Mouse (Mus musculus) forebrain, embryonic 10.5 days (tissue): ENCODE results near the gene Piezo1. TPM values are rescaled to one million over a fixed set of nuclear protein-coding genes. Genes with fewer than 3 reads are reported as not detected.

Experiments used
- DNase-seq: peaks from one replicate; pipeline ENCODE4 v3.0.0-alpha.2; 2017; ENCODE audit warnings: low spot score; ENCODE audit errors: extremely low spot score
- H3K27ac ChIP-seq: fragments of 300-500 bp; sonication (generic); 2 replicates; pipeline ENCODE4 v1.5.1; 2016; ENCODE audit warnings: mild to moderate bottlenecking
- H3K27me3 ChIP-seq: fragments of 300-500 bp; sonication (generic); 2 replicates; pipeline ENCODE4 v1.6.1; 2016; ENCODE audit warnings: mild to moderate bottlenecking; ENCODE audit not compliant: poor library complexity, severe bottlenecking
- H3K36me3 ChIP-seq: fragments of 300-500 bp; sonication (generic); replicated peaks from 2 replicates; pipeline ENCODE4 v1.6.1; 2016; ENCODE audit warnings: mild to moderate bottlenecking, moderate library complexity
- H3K4me1 ChIP-seq: fragments of 300-500 bp; sonication (generic); 2 replicates; pipeline ENCODE4 v1.6.1; 2016
- H3K4me3 ChIP-seq: fragments of 300-500 bp; sonication (generic); 2 replicates; pipeline ENCODE4 v1.5.1; 2016; ENCODE audit warnings: mild to moderate bottlenecking, moderate library complexity
- H3K9me3 ChIP-seq: fragments of 300-500 bp; sonication (generic); 2 replicates; pipeline ENCODE4 v1.6.1; 2016; ENCODE audit warnings: mild to moderate bottlenecking, moderate library complexity
- WGBS: fragments of 180-500 bp; shearing (Covaris S2); methylation state at CpG from one replicate; pipeline ENCODE4 v1.1.7; 2016; 5-methylcytosine and 5-hydroxymethylcytosine counted together
- polyA plus RNA-seq: library from polyadenylated mRNA; unstranded; fragments of >200 nt; fragmentation: Nextera tagmentation; extraction: Ambion mirVana; gene quantifications from 2 replicates; pipeline ENCODE4 v1.2.1, GENCODE M21; 2016

Gene Piezo1
- polyA plus RNA-seq, 1 experiment from 2014 or later = 6.1 TPM

DNA sequence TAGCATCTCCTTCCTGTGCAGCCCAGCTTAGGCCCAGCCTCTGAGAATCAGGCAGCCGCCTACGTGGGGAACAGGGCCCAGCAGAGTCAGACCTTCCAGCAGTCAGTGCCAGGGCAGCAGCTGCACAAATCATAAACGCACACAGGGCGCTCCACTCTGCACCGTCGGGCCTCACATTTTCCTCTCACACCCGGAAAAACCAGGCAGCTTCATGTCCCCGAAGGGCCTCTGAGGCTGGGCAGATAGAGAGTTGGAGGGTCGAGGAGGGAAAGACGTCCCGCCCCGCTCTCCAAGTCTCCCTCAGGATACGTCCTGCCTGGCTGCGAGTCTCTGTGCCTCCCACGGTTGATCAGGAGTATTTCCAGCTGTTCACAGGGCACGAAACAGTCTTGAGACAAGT lies 39.6 kb downstream of the Piezo1 start:
- Histone ChIP-seq H3K27me3 (no peaks in the 10 kb centered on the region), H3K4me1 (peaks cover 4% of the 10 kb centered on the region), H3K9me3 (no peaks in the 10 kb centered on the region), H3K4me3 (no peak overlapping the region), H3K36me3 (peaks cover 1% of the 10 kb centered on the region; the same call in 1 of the 2 replicates), H3K27ac (peak overlapping the region; percentile 1; the same call in 1 of the 2 replicates)
- 88% methylated on average over 16 of the region's 16 CpGs for WGBS
- DNase-seq = no peak

DNA sequence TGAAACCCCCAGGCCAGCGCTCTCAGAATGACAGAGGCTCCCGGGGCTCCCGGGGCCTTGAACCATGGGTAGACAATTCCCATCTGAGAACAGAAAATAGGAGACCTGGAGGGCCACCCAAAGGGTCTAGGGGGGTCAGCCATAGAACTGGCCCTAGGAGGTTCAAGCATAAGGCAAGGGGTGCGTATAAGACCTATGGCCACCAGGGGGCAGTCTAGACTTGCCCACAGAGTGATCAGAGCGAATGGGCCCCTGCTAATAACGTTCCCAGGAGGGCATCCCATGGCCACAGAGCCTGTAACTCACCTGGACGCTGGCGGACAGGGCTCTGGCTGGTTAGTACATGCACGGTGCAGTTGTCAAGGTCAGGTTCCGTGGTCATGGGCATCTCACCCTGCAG lies 50.3 kb downstream of the Piezo1 start:
- peaks cover 38% of the 10 kb centered on the region for H3K36me3 ChIP-seq
- 40% methylated on average over 10 of the region's 10 CpGs for WGBS
- no peaks in the 10 kb centered on the region for H3K9me3 ChIP-seq
- DNase-seq = peak; percentile 78
- H3K27ac ChIP-seq = no peak overlapping the region
- no peaks in the 10 kb centered on the region for H3K27me3 ChIP-seq
- peaks cover 17% of the 10 kb centered on the region; the same call in 1 of the 2 replicates for H3K4me1 ChIP-seq
- H3K4me3 ChIP-seq = no peak overlapping the region

DNA sequence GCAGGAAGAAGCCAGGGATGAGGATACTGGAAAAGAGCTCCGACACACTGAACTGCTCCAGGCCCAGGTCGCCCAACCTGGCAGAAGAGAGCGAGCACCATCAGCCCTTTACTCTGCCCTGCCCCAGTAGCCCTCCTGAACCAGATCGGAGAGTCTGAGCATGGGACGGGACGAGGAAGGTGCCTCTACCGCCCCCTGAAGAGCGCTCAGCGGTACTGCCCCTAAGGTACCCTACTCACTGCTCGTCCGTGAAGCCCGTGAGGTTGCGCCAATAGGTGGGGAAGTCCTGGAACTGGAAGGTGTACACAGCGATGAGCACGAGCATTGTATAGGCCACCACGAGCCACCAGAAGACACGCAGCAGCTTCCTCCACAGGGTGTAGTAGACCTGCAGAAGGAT lies 53.2 kb downstream of the Piezo1 start:
- DNase-seq = no peak
- no peak overlapping the region for H3K4me3 ChIP-seq
- H3K27ac ChIP-seq = no peak overlapping the region
- H3K36me3 ChIP-seq = peaks cover 49% of the 10 kb centered on the region
- WGBS = 70% methylated on average over 17 of the region's 17 CpGs
- peaks cover 8% of the 10 kb centered on the region; the same call in 1 of the 2 replicates for H3K4me1 ChIP-seq
- H3K9me3 ChIP-seq = no peaks in the 10 kb centered on the region
- H3K27me3 ChIP-seq = no peaks in the 10 kb centered on the region

DNA sequence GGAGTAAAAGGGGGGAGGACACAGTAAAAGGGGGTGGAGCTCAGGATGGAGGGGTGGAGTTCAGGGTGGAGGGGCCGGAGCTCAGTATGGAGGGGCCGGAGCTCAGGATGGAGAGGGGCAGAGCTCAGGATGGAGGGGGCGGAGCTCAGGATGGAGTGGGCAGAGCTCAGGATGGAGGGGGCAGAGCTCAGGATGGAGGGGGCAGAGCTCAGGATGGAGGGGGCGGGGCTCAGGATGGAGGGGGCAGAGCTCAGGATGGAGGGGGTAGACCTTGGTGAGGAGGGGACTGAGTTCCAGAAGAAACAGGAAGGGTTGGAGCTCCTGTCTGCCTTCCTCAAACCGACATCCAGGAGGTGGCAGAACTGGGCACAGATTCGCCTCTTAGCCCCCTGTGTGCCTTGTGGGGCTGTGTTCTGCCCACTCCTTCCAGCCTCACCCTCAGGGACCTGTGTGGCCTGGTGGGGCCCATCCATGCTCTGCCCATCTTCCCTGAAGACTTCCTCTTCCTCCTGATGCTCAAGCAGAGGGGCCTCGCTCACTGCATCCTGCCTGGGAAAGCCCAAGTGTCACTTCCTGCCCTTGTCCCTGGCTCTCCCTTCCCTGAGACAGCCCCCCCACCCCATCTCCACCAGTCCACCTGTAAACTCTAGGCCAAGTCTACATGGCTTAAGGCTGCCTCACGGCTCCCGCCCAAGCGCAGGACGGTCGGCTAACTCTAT lies 54.0 kb downstream of the Piezo1 start:
- 89% methylated on average over 12 of the region's 12 CpGs for WGBS
- DNase-seq = no peak
- peaks cover 53% of the 10 kb centered on the region for H3K36me3 ChIP-seq

DNA sequence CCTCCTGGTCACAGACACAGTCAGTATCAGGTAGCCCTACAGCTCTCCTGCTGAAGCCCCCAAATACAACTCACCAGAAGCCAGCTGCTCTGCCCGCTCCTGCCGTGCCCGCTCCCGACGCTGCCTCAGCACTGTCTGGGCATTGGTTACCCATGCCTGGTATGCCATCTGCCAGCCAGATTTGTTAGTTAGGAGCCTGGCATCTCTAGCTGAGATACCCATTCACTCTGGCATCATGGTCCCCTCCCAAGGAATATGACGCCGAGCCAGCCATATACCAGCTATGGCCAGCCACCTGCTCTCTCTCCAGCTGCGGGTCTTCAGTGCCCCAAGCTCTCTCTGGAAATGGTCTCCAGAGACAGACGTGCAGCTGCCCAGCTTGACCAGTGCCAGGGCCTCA lies 62.7 kb downstream of the Piezo1 start:
- no peaks in the 10 kb centered on the region; the same call in 1 of the 2 replicates for H3K9me3 ChIP-seq
- H3K36me3 ChIP-seq = peaks cover 85% of the 10 kb centered on the region
- H3K4me3 ChIP-seq = no peak overlapping the region
- WGBS = 95% methylated on average over 9 of the region's 9 CpGs
- H3K27me3 ChIP-seq = no peaks in the 10 kb centered on the region
- no peak for DNase-seq
- H3K27ac ChIP-seq = no peak overlapping the region
- H3K4me1 ChIP-seq = no peaks in the 10 kb centered on the region

More for the DNA sequence above, 54.0 kb downstream of the Piezo1 start:
- Histone ChIP-seq H3K4me3 (no peak overlapping the region), H3K9me3 (no peaks in the 10 kb centered on the region; the same call in 1 of the 2 replicates), H3K27ac (no peak overlapping the region), H3K4me1 (peaks cover 8% of the 10 kb centered on the region; the same call in 1 of the 2 replicates), H3K27me3 (no peaks in the 10 kb centered on the region)

DNA sequence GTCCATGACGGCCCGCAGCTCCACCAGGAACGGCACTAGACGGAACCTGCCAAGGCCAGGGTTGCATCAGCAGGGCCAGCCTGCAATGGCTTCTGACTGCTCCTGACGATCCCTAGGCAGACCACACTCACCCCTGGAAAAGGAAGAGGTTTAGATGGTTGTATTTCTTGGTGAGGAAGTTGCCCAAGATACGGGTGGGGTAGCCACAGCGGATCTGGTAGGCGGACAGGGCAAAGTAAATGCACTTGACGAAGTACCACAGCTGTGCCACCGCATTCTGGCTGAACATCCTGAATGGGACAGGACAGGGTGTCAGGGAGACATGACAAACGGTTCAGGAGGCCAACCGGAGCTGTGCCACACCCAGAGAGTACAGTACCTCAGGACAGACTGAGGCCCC lies 66.3 kb downstream of the Piezo1 start:
- Histone ChIP-seq H3K36me3 (peaks cover 99% of the 10 kb centered on the region), H3K27me3 (no peaks in the 10 kb centered on the region), H3K9me3 (no peaks in the 10 kb centered on the region), H3K27ac (no peak overlapping the region), H3K4me3 (no peak overlapping the region), H3K4me1 (no peaks in the 10 kb centered on the region)
- WGBS = 93% methylated on average over 12 of the region's 12 CpGs
- no peak for DNase-seq

DNA sequence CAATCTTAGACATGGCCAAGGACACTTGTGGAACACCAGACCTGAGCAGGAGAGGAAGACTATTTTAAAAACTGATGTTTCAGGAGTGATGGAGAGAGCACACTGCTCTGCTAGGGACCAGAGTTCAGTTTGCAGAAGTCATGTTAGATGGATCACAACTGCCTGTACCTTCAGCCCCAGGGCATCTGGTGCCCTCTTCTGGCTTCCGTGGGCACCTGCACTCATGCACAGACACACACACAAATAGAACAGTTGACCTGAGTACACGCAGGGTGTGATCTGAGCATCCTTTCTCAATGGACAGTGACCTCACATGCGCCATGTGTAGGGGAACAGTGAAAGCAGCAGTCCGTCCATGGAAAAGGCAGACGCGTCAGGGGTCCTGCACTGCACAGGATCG lies 67.3 kb downstream of the Piezo1 start:
- no peaks in the 10 kb centered on the region for H3K9me3 ChIP-seq
- DNase-seq = no peak
- H3K4me1 ChIP-seq = no peaks in the 10 kb centered on the region

DNA sequence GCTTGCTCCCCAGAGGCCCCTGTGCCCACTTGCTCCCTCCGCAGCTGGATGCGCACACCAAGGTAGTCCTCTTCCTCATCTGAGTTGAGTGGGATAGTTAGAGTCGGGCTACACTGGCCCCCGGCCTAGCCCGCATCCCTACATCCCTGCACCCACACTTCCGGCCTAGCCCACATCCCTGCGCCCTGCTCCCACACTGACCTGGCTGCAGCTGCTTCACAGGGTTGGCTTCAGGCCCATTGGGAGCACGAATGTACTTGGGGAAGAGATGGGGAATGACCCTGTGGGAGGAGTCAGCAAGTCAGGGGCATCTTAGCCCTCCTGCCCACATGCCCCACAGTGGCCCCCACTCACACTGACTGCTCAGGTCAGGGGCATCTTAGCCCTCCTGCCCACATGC lies 68.7 kb downstream of the Piezo1 start:
- no peaks in the 10 kb centered on the region for H3K9me3 ChIP-seq
- no peak for DNase-seq
- H3K4me3 ChIP-seq = no peak overlapping the region
- no peak overlapping the region for H3K27ac ChIP-seq
- no peaks in the 10 kb centered on the region for H3K27me3 ChIP-seq
- peaks cover 2% of the 10 kb centered on the region for H3K4me1 ChIP-seq
- H3K36me3 ChIP-seq = peaks cover 99% of the 10 kb centered on the region
- 97% methylated on average over 8 of the region's 8 CpGs for WGBS

More for the DNA sequence above, 67.3 kb downstream of the Piezo1 start:
- H3K27me3 ChIP-seq = no peaks in the 10 kb centered on the region
- no peak overlapping the region for H3K4me3 ChIP-seq
- WGBS = 96% methylated on average over 7 of the region's 7 CpGs
- H3K36me3 ChIP-seq = peaks cover 99% of the 10 kb centered on the region
- H3K27ac ChIP-seq = no peak overlapping the region

DNA sequence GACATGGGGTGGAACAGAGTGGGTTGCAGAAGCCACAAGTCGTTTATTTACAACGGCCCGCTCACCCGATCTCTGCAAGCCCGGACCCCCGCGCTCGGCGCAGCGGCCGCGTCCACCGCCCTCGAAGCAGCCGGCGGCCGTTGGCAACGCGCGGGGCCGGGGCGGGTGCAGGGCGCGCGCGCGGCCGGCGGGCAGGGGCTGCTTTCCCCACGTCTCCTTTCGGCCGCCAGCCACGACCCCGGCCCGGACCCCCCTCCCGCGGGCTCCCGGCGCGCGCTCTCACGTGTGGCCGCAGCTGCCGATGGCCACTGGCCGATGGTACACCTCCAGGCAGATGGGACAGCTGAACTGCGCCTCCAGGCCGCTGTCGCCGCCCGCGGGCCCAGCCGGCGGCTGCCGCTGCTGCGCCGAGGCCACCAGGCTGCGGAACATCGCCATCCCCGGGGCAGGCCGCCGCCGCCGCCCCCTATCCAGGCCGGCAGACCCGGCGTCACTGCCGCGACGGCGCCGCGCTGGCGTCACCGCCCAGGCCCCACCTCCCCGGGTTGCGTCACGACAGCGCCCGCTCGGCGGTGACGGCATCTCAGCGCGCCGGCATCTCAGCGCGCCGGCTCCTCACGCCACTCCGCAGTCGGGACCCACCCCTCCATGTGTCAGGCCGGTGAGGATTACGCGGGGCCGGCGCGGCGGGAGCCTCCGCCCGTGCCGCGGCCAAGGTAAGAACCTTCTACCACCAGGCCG lies 75.4 kb downstream of the Piezo1 start, which contains the start of the genes Rnf166 and Ctu2:
Rnf166 (minus strand) TSS at position 485 of the 741 bp plus-strand sequence.
Ctu2 (plus strand) TSS at position 564 of the 741 bp plus-strand sequence.
- Histone ChIP-seq H3K36me3 (peaks cover 62% of the 10 kb centered on the region), H3K4me1 (peaks cover 31% of the 10 kb centered on the region), H3K9me3 (no peaks in the 10 kb centered on the region), H3K27ac (peak within 1 kb of the TSS; percentile 91), H3K4me3 (peak within 1 kb of the TSS; percentile 98), H3K27me3 (no peaks in the 10 kb centered on the region)
- under 1% methylated on average over 100 of the region's 103 CpGs for WGBS
- DNase-seq = peak; percentile 90

DNA sequence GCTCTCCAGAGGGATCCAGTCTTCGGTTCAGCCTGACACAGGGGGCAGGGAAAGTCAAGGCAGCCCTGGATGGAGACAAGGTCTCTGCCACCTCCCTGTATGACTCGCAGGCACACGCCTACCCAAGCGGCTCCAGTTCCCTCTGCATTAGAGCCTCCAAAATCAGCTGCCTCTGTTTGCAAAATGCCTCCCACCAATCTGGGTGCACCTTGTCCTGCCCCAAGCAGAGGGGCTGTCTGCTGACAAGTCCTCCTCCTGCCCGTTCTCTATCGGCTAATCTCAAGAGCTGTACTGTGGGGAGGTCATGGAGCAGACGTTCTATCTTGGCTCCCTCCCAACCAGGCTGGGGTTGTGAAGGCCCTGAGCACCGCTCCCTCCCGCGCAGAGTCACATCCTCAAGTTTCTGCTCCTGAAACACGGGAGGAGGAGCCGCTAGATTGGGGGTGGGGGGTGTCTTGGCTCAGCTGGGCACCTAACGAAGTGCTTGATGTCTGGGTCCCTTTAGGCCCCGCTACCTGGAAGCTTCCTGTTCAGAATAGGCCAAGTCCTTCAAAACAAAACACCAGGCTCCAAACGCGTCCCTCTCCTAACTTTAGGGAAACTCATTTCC lies 76.1 kb downstream of the Piezo1 start:
- WGBS = 21% methylated on average over 16 of the region's 16 CpGs
- DNase-seq = no peak
- Histone ChIP-seq H3K27me3 (no peaks in the 10 kb centered on the region), H3K4me1 (peaks cover 31% of the 10 kb centered on the region), H3K4me3 (peak overlapping the region; percentile 98), H3K27ac (peak overlapping the region; percentile 91), H3K36me3 (peaks cover 61% of the 10 kb centered on the region), H3K9me3 (no peaks in the 10 kb centered on the region)

DNA sequence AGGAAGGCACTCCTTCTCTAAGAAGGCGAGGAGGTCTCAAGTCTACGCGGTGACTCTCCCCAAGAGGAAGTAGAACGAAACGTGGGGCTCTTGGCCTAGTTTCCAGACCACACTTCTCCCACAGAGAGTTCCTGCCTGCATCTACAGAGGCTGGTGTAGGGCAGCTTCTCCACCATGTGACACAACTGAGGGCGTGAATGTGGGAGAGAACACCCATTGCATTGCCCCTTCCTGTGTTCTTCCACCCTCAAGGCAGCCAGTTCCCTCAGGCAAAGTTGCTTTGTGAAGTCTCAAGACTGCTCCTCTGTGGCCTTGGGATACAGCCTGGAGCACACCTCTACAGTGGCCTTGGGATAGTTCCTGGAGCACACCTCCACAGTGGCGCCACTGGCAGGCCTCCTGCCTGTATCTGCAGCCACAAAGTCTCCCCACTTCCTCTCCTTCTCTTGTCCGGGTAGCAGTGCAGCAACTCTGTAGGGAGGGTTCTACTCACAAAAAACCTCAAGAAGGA lies 77.2 kb downstream of the Piezo1 start:
- H3K27me3 ChIP-seq = no peaks in the 10 kb centered on the region
- H3K4me1 ChIP-seq = peaks cover 31% of the 10 kb centered on the region
- H3K36me3 ChIP-seq = peaks cover 60% of the 10 kb centered on the region
- WGBS = 90% methylated on average over 8 of the region's 8 CpGs
- no peaks in the 10 kb centered on the region for H3K9me3 ChIP-seq
- no peak overlapping the region for H3K27ac ChIP-seq
- no peak for DNase-seq
- no peak overlapping the region for H3K4me3 ChIP-seq

DNA sequence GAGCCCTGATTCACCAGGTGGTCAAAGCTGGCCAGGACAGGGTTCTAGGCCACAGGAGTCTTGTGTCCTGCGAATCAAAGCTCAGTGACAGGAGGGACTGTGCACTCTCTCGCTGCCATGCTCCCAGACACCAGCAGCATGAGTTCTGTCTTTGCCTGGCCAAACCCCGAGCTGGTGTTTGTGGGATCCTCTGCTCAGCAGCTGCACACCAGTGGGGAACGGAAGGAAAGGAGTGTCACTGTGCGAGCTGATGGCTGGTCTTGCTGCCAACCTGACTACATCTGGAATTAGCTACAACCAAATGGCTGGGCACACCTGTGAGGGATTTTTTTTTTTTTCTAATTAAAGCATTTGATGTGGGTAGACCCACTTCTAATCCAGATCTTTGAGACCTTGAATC lies 80.4 kb downstream of the Piezo1 start:
- 86% methylated on average over 5 of the region's 5 CpGs for WGBS
- no peak for DNase-seq
- H3K36me3 ChIP-seq = peaks cover 70% of the 10 kb centered on the region

More for the DNA sequence above, 80.4 kb downstream of the Piezo1 start:
- peaks cover 15% of the 10 kb centered on the region for H3K4me1 ChIP-seq
- no peaks in the 10 kb centered on the region for H3K9me3 ChIP-seq
- no peak overlapping the region for H3K4me3 ChIP-seq
- no peak overlapping the region for H3K27ac ChIP-seq
- no peaks in the 10 kb centered on the region for H3K27me3 ChIP-seq
